Mouse (Mus musculus): ENCODE results near the gene 4930451I11Rik.

The 4930451I11Rik gene

DNA sequence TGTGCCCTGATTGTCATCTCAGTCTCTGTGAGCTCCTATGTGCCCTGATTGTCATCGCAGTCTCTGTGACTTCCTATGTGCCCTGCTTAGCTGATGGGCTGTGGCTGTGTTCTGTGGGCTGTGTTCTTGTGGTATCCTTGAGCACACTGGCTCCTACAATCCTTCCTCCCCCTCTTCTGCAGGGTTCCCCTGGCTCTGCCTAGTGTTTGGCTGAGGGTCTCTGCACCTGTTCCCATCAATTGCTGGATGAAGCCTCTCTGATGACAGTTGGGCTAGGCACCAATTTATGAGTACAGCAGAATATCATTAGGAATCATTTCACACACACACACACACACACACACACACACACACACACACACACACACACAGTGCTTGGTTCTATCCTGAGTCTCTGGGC, 1.9 kb upstream of the 4930451I11Rik start:
- in situ Hi-C loops (cut with MboI, MseI): no loop called here

DNA sequence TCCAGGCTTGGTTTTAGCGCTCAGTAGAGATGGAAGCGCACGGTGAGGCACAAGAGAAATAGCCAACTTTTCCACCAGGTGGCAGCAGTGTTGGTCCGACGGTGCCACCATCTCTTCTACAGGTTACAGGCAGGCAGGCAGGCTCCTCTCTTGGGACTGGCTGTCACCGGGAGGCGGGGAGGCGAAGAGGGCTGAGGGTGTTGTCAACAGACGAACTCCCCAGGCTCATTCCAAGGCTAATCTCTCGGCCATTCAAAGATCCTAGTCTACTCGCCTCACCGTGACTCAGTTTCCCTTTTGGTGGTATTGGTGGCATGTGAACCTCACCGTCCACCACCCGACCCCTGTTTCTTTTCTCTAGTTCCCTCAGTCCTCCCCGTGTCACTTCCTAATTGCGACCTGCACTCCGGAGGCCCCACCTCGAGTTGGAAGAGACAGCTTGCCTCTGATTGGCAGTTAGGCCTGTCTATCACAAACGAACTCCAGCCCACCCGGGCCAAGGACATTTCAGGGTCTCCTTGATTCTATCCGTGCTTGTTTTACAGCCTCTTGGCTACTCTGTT, 678 bp upstream of the 4930451I11Rik start:
- in situ Hi-C loops (cut with MboI, MseI): no loop called here

DNA sequence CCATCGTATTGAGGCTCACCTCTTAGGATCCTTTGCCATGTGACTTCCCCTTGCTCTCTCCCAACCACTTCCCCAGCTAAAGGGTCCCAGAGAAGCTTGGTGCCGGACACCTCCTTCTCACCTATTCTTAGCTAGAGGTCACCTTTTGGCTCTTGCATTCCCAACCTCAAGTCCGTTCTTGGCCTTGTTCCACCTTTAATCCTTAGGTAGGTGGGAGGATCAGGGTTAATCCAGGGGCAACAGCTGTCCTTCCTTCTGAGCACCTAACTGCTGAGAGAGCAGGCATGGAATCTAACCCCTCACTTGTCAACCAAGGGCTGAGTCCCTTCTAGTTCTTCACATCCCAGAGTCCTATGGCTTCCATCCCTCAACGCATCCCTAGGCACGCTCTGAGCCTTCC, 5.5 kb downstream of the 4930451I11Rik start:
- in situ Hi-C loops (cut with MboI, MseI): loop anchor here (5.0 kb wide), 1 partner anchor 281 kb away; no protein-coding TSS in a partner anchor

DNA sequence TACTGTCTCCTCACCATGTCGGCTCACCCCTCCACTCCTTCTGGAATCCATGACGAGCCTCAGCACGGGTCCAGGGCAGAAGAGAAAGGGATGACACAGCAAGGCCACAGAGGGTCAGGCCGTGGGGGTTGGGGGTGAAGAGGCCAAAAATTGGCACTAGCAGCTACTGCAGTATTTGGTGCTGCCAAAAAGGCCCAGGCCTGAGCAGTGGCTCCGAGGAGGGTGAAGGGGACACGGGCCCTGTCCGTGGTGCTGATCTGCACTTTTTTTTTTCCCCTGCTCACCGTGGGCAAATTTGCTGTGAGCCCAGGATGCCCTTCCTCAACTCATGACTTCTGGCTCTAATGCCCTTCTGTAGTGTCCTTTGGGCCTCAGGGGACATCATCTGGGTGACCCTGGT, 6.0 kb downstream of the 4930451I11Rik start:
- in situ Hi-C loops (cut with MboI, MseI): loop anchor here (5.0 kb wide), 1 partner anchor 282 kb away; no protein-coding TSS in a partner anchor

DNA sequence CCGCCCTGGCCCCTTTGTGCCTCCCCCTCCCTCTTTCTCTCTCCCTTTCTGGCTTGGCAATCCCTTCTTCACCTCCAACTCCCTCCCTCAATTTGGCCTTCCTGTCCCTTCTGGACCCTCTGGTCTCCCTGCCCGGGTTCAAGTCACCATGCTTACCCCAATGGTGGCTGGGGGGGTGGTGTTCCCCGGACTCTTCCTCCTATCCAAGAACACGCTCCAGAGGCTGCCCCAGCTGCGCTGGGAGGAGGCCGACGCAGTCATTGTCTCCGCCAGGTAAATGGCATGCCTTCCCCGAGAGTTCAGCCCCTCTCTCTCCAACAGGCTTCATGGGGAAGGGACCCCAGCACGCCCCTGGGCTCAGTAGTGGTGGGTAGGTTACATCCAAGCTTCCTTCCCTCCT, 7.5 kb downstream of the 4930451I11Rik start:
- in situ Hi-C loops (cut with MboI, MseI): loop anchor here (5.0 kb wide), 1 partner anchor 138 kb away; no protein-coding TSS in a partner anchor

DNA sequence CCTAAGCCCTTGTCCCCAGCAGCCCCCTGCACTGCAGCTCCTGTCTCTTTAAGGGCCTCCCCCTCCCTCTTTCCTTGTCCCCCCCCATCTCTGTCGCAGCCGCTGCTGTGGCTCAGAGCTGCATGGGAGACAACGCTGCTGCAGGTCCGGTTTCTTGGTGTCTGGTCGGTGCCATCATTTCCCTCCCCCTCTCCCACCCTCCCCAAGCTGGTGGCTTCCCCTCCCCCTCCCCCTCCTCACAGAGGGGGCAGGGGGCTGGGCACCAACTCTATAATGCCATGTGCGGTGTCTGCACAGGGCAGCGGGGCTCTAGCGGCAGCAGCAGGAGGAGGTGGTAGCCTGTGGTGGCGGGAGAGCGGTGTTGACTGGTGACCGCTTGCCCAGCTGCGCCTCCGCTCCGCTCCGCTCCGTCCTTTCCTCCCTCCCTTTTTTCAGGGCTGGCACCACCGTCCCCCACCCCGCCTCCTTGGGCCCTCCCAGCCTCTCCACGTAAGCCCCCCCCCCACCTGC, 8.2 kb downstream of the 4930451I11Rik start:
- in situ Hi-C loops (cut with MboI, MseI): loop anchor here (5.0 kb wide), 1 partner anchor 139 kb away; no protein-coding TSS in a partner anchor

DNA sequence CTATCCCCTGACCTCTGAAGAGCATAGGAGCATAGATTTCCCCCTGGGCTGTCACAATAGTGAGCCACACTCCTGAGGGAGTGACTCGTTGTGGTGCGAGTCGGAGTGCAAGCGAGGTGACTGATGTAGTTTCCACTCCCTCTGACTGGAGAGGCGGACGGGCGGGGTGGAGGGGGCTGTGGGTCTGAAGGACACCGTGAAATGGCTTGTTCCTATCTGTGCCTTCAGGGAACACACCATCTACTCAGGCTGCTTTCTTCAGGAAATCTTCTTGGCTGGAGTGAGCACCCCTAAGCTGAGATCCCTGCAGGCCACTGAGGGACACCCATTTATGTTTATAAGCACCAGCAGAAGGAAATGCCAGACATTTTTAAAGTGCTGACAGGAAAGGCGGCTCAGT, 8.7 kb downstream of the 4930451I11Rik start:
- in situ Hi-C loops (cut with MboI, MseI): loop anchor here (5.0 kb wide), 1 partner anchor 140 kb away; no protein-coding TSS in a partner anchor

DNA sequence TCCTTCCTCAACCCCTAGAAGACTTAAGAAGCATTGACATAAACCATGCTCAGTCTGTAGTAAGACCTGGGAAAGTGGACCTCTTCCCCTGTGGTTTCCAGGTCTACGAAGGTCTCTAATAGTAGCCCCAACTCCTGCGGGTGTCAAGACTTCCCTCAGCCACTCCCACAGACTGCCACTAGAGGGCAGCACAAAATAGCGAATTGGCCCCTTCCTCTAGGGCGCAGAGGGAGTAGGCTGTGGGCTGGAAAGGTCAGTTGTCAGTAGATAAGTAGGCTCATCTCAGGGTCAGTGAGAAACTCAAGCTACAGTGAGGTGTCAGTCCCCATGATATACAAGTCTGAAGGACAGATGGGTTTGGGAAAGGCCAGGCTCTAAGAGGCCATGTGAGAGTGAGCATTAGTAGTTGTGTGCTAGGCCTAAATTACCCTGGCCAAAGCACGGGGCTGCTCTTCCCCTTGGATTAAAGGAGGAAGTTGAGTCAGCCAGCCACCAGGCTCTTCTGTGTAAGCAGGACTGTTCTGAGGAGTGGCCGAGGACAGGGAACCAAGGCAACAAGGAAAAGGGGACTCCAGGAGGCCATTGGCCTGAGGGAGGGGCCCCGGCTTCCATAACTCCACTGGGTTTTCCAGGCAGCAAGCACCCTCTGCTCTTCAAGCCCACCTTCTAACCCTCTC, 9.5 kb downstream of the 4930451I11Rik start:
- in situ Hi-C loops (cut with MboI, MseI): loop anchor here (5.0 kb wide), 1 partner anchor 140 kb away; no protein-coding TSS in a partner anchor

DNA sequence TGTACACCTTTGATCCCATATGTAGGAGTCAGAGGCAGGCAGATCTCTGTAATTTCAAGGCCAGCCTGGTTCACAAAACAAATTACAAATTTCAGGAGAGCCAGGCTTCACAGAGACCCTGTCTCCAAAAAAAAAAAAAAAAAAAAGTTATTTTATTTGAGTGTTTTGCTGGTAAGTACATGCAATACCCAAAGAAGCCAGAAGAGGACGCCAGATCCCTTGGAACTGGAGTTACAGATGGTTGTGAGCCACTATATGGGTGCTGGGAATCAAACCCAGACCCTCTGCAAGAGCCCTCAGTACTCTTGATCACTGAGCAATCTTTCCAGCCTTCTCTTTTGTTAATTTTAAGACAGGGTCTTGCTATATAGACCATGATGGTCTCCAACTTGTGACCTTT, 12.6 kb downstream of the 4930451I11Rik start:
- in situ Hi-C loops (cut with MboI, MseI): loop anchor here (5.0 kb wide), 1 partner anchor 93 kb away; no protein-coding TSS in a partner anchor

DNA sequence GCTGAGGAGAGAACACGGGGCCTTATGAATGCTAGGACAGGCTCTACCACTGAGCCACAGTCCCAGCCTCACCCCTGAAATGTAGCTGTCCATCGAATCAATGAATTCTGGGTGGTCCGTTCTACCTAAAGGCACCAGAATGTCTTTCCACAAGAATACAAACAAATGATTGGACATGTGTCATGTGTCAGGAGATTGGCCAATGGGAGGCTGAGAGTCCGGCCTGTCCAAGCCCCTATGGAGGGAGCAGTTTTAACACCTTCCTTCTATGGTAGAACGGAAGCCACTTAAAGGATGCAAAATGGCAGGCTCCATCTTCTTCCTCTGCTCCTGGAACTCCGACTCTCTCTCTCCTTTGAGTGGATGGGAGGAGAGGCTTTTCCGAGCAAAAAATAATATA, 13.8 kb downstream of the 4930451I11Rik start:
- in situ Hi-C loops (cut with MboI, MseI): loop anchor here (5.0 kb wide), 1 partner anchor 95 kb away; no protein-coding TSS in a partner anchor

DNA sequence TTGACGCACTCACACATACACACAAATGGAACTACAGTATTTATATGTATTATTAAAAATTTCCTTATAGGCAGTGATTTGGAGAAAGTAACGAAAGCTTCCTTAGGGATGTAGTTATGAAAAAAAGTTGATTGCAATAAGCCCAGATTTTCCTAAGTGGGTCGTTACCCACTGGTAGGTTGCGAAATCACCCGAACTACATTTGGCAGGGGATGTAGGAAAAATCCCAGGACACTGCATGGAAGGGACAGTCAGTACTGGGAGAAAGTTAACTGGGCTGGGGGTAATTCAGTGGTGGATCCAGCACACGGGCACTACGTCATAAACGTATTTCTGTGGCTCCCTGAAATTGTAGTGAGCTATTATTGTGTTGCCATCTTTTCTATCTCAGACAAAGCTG, 14.9 kb downstream of the 4930451I11Rik start:
- in situ Hi-C loops (cut with MboI, MseI): loop anchor here (5.0 kb wide), 1 partner anchor 96 kb away; no protein-coding TSS in a partner anchor

DNA sequence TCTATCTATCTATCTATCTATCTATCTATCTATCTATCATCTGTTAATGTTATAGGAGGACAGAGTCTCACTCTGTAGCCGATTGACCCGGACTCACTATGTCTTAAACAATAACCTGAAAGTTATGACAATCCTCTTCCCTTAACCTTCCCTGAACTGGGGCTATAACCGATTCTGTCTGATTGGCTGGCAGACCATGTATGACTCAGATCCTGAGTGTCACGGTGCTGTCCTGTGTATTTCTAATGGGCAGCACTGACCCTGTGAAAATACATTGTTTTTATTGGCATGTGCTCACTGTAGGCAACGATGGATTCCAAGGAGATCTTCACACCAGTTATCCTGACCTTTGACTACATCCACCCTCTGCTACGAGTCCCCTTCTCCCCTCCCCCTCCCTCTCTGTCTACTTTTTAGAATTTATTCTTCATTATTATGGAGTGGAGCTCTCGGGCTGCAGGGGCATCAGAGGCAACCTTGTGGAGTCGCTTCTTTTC, 15.7 kb downstream of the 4930451I11Rik start:
- in situ Hi-C loops (cut with MboI, MseI): loop anchor here (5.0 kb wide), 1 partner anchor 97 kb away; no protein-coding TSS in a partner anchor

DNA sequence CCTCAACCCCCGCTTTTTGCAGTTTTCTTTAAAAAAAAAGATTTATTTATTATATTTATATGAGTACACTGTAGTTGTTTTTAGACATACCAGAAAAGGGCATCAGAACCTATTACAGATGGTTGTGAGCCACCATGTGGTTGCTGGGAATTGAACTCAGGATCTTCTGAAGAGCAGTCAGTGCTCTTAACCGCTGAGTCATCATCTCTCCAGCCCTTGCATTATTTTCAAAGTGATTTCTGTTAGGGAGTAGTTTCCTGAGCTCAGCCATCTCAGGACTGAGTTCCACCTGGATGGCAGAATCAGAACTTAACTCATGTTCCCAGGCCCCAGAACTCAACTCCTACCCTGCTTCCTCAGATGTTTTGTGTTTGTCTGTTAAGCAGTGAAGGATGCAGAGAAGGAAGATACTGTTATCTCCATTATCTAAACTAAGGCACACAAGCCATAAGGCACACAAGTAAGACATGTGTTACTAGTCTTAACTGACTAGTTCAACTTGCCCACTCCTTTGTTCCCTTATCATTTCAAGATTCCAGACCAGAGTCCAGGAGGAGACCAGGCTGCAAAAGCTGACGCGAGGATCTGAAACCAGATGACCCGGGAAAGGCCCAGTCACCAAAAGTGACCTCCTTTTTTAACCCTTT, 21.6 kb downstream of the 4930451I11Rik start:
- in situ Hi-C loops (cut with MboI, MseI): no loop called here

DNA sequence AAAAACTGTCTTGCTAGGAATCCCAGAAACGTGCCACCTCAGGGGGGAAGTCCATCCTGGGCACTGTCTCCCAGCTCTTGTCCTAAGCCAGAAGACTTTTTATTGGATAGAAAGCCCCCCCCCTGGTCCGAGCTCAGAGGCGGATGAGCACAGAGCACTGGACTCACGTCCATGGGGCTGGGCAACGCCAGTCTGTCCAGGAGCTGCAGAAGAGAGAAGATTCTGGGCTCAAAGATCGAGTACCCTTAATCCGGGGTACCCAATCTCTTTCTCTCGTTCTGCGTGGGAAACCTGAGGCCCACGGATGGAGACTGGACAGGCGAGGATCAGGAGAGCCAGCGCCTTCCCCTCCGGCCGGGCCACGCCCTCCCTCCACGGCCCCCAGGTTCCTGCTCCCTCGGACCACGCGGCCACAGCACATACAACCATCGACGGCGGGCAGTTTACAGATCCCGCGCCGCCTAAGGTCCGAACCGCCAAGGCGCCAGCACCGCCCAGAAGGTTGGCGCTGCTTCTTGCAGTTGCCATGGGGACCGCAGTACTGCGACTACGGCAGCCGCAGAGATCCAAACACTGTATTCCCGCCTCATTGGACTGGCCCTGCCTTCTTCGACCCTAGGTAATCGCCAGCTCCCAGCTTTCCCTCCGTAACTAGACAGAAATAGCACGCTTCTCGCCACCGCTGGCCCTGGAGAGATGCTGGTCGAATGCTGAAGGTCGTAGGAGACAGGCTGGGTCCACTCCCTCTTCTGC, 22.6 kb downstream of the 4930451I11Rik start:
- in situ Hi-C loops (cut with MboI, MseI): no loop called here

DNA sequence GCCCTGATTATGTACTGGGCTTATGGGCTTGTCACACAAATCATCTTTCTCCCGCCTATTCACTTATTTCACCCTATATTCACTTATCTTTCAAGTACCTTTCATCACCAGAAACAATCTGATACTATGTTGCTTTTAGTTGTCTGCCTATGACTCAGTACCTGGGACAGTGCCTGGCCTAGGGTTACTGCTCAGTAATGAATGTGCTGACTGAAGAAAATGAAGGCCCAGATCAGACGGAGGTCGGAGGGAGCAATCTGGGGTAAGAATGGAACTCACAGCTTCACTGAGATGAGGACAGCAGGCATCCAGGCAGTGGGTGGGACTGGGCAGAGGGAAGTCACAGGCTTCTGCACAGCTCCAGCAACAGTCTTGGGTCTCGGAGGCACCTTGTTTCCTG, 24.0 kb downstream of the 4930451I11Rik start:
- in situ Hi-C loops (cut with MboI, MseI): no loop called here

DNA sequence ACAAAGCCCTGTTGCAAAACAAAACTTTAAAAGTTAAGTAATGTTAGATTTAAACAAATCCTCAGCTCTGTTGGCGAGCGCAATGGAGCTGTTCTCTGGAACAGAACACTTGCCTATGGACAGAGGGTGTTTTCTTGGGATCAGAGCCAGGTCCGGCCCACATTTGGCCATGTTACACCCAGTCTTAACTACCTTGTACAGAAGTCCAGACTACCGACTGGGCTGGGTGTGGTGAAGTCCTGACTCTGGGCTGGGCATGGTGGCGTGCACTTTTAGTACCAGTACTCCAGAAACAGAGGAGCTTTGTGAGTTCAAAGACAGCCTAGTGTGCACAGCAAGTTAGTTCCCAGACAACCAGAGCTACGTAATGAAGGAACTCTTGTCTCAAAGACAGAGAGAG, 24.5 kb downstream of the 4930451I11Rik start:
- in situ Hi-C loops (cut with MboI, MseI): no loop called here

DNA sequence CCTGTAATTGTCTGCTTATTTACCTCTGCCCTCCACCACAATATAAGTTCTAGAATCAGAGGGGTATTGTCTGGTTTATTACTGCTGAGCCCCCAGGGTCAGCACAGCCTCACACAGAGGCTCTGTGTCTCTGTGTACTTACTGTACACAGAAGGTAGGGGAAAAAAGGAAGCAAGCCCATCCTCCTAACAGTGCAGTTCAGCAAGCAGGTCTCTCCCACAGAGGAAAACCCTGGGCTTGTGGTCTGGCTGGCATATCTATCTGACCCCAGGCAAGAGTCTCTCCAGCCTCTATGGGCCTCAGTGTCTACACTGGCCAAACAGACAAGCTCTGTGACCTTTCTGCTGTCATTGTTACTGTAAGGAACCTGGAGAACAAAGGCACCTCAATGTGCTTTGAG, 27.7 kb downstream of the 4930451I11Rik start:
- in situ Hi-C loops (cut with MboI, MseI): no loop called here

DNA sequence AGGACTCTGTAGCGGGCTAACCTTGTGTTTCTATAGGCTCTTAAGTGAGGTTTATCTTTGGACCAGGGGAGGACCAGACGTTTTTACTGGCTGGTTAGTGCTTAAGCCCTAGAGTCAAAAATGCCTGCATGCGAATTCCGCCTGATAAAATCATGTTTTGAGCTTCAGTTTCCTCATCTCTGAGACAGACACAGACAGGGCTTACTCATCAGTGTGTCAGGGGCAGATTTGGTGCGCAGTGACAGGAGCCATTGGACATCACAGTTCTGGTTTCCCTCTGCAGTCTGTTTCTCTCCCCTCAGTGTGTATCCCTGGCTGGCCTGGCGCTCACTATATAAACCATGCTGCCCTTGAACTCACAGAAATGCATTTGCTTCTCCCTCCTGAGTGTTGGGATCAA, 28.3 kb downstream of the 4930451I11Rik start:
- in situ Hi-C loops (cut with MboI, MseI): no loop called here

DNA sequence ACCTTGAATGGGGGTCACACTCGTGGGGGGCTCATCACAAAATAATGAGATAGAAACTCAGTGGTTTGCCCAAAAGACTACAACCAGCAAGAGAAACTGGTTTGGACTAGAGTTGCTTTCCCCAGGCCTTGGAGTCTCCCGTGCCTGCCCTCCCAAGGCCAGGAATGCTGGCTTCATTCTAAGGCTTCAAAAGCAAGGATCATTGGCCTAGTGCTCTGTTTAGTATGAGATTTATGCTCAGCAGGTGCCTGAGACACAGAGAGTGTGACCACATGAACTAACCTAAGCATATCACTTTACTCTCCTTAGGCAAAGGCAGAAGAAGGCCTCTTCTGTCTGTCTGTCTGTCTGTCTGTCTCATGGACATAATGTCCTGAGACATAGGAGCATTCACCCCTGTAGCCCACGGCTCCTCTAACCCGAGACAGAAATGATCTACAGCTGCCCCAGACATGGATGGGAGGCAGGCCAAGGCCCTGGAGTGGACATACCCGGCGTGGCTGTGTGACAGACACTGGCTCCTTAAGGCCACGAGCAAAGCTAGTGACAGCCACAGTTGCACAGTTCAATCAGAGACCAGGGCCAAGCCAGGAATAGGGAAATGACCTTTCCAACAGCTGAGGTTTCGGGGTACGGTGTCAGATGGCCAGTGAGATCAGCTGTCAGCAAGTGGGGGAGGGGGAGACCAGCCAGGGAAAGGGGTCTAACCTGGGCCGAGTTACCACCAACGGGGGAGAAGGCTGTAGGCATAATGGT, 29.1 kb downstream of the 4930451I11Rik start:
- in situ Hi-C loops (cut with MboI, MseI): no loop called here

DNA sequence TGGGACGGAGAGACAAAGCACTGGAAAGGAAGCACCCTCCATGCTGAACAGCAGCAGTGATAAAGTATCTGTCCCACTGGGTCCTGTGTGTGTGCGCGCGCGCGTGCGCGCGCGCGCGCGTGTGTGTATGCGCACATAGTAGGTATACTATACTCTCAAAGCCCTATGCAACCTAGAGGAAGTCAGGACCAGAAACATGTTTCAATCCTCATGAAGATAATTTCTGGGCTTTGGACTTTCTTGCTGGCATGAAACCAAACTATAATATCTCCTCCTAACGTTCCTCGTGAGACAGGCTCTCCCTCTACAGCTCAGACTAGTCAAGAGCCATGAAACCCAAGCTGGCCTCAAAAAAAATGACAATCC, 30.4 kb downstream of the 4930451I11Rik start:
- in situ Hi-C loops (cut with MboI, MseI): no loop called here
